Mouse (Mus musculus) ZHBTc4 (cell line): ENCODE data around the gene Barx2.

ENCODE experiments used
- DNase-seq: peaks from one replicate; pipeline ENCODE4 v3.0.0-alpha.2; 2011; ENCODE audit warnings: low read depth, low spot score

Gene Barx2

DNA sequence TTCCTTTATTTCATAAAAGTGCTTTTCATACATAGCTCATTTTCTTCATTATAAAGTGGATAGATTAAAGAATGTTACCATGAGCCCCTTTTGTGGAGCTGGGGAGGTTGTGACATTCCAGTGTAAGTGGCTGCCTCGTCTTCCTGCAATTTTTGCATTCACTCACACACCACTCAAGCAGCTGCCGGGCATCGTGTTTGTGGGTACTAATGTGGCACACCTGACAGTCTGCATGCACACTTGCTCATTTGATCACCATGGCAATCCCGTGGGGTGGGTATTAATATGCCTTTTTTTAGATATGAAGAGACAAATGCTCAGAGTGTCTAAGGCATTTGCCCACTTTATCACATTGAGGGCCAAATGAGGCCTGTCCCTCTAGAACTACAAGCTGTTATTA lies 24.9 kb downstream of the Barx2 start:
- DNase-seq: no peak

GRCm38 (mm10) chr9:31886258-31886657 lies 27.0 kb downstream of the Barx2 start:
- no peak for DNase-seq

DNA sequence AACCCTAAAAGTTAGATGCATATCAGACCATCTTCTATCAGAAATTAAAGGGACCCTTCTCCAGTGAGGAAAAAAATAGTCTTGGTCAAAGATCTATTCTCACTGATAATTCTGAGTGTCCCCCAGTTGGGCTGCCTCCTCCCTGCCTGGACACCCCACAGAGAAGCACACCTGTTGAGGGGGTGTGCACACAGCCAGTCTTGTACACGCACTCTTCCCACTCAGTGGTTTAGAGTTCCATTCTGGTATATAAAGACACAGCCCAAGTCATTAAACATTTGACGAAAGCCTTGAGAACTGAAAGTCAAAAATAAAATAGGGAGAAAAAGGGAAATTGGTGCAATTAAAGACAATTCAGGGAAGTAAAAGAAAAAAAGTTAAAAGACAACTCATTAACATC lies 30.9 kb downstream of the Barx2 start:
- DNase-seq: no peak

- DNase-seq: no peak
Observed at GRCm38 (mm10) chr9:31875556-31875955, 37.7 kb downstream of the Barx2 start.

- DNase-seq: no peak
Observed at GRCm38 (mm10) chr9:31874236-31874635, 39.0 kb downstream of the Barx2 start.

DNA sequence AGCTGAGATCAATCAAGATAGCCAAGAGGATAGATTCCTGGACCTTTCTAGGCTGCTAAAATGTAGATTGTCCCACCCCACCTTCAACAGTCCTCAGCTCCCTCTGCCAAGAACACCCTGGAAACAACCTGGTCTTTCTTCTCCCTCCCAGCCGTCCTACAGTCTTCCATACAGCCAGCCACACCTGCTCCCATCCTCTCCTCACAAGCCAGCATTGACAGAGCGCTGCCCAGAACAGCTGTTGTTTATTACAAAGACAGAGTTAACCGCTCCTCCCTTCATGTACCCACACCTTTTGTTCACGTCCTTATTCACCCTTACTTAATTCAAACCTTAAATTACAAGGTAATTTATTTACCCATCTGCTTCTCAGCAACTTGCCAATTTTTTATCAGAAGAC lies 41.9 kb downstream of the Barx2 start:
- no peak for DNase-seq

GRCm38 (mm10) chr9:31868823-31869460 lies 44.3 kb downstream of the Barx2 start:
- no peak for DNase-seq

GRCm38 (mm10) chr9:31863830-31864229 lies 49.4 kb downstream of the Barx2 start:
- DNase-seq: no peak

DNA sequence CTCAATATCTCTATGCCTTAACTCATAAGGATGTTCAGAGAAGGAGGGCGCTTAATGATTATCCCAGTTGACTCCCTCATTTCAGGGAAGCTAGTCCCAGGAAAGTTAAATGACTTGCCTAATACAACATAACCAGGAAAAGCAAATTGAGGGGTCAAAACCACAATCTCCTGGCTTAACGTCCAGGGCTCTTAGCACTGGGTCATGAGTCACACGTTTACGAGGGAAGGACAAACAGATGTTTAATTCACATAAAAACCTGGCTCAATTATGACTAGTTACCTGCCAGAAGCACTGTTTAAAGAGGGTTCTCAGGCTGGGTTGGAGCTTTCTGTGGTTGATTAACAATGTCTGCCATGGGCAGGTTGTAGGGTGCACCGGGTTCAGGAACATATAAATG lies 53.8 kb downstream of the Barx2 start:
- DNase-seq: no peak

GRCm38 (mm10) chr9:31858720-31859340 lies 54.4 kb downstream of the Barx2 start:
- peak; percentile 77 for DNase-seq

DNA sequence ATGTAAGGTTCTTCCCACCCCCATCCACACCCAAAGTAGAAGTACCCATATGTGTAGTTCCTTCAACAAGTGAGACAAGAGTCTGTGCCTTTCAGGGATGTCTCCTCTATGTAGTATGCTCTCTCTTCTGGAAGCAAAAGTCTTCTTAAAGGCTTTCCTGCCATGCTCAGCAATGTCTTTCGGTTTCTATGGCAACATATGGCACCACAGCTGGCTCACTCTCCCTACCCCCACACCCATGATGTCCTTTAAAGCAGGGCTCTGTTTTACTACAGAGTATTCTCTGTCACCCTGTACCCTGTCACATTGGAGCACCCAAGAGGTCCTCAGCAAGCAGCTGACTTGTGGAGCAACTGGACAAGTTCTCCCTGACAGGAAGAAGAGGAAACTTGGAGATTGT lies 55.8 kb downstream of the Barx2 start:
- DNase-seq: no peak

DNA sequence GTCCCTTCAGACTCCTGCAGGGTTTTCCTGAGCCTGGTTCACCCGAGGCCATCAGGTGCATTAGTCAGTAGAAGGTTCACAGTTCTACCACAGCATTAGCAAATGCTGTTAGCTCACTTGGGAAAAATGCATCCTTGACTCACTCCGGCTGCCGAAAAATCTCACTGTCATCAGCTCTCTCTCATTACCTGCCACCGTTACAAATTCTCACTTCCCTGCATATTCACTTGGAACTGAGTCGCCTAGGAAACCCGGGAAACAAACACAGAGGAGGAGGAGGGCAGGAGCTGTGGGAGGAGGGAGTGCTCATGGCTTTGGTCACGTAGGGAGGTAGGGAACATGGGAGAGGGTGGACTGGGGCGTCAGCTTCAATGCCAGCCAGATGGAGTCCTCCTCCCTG lies 56.8 kb downstream of the Barx2 start:
- DNase-seq: no peak

GRCm38 (mm10) chr9:31855668-31856067 lies 57.6 kb downstream of the Barx2 start:
- no peak for DNase-seq

DNA sequence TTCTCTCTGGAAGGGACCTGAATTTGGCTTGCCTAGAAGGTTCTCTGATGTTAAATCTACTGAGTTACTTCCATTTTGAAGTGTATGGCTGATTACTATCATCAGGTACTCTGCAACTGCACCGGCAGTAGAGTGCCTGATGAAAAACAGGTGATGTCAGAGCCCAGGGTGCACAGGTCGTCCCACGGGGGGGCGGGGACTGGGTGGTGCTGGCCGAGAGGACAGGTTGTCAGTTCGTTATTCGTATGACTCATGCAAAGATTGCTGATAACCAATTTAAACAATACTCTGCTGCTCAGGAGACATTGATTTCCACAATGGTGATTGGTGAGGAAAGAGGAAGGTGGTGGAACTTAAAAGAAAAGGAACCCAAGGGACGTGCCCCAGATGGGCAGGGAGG lies 61.6 kb downstream of the Barx2 start:
- no peak for DNase-seq

DNA sequence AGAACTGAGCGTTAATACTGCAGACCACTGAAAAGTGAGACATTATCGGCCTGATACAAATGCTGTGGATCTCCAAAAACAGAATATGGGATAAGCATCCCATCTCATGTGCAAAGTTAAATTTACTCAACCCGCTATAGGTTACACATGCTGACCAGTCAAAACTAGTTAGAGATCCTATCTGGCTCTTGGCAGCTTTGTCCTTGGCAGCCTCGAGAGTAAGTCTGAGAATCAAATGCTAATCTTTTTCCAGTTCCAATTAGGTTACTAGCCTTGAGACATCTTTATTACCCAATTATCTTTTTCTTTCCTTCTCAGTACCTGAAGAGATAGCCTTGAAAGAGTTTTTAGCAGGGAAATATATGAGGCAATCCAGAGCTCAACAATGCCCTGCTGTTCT lies 62.6 kb downstream of the Barx2 start:
- DNase-seq: no peak

GRCm38 (mm10) chr9:31849387-31849786 lies 63.9 kb downstream of the Barx2 start:
- no peak for DNase-seq

GRCm38 (mm10) chr9:31844614-31845013 lies 68.6 kb downstream of the Barx2 start:
- DNase-seq: peak; percentile 21

- no peak for DNase-seq
Observed at GRCm38 (mm10) chr9:31841108-31841815, 72.0 kb downstream of the Barx2 start.

DNA sequence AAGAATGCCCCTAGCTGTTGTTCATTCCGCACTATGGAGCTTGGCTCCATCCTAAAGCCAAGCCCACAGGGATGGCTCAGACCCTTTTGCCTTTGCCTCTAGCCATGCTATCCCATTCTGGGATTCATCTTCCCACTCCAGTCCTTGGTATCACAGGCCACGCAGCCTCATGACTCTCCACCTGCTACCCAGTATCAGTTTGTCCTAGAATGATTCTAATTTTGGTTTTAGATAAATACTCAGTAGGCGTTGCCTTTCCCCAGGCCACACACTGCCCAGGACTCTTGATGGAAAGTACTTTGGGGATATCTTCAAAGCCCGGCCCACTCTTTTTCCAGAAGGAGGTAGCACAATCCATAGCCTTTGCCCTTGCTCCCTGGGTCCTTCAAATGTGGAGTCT lies 72.7 kb downstream of the Barx2 start:
- no peak for DNase-seq

DNA sequence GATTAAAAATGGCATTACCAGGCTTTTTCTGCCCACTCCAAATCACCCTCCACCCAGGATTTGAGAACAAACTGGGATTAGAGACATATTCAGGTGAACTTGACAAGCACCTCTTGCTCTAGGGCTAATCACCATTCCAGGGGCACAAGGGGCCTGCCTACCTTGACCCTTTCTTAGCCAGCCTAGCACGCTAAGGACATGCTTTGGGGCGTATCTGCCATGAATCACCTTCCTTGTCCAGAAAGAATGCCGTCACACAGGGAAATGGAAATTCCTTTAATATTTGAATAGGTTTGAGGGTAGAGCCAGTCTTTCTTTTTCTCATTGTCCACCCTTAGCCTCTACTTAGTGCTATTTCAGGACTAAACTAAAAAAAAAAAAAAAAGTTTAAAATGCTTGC lies 73.2 kb downstream of the Barx2 start:
- no peak for DNase-seq

DNA sequence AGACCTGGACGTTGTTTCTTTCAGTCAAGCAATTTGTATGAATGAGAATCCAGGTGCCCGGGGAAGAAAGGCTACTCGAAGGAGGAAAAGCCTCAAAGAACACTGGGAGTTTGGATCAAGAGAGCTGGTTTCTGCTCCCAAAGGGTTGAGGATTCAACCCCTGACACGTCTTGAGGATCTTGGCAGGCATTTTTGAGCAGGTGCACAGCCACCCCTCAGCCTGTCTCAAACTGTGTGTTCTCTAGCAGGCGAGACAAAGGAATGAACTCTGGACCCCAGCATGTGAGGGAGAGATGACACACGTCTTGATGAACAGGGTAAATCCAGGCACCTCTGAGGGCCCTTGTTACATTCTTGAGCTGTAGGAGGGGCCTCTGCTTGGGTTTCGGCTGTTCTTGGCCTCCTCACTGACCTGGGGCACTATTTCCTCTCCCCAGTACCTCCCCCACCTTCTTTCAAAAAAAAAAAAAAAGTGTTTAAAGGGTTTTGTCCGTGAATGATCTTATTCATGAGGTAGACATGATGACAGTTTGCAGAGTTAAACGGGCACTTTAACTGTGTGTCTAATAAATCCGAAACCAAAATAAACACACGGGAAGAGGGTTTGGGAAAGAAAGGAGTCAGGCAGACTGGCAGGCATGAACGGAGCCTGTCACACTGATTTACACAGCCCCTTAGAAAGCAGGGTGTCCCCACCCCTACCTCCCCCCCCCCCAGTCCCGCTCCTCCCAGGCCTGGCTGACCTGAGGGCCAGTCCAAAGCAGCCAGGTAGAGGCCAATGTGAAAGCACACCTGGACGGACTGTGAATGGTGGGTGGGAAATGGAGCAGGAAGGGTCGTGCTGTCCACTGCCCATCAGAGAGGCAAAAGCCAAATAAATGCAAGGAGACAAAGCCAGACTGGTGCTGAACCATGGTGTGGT lies 73.9 kb downstream of the Barx2 start:
- no peak for DNase-seq

GRCm38 (mm10) chr9:31838047-31838446 lies 75.2 kb downstream of the Barx2 start:
- DNase-seq: no peak
